Mouse (Mus musculus) 3134 (cell line): Measurements from ENCODE around the gene Psg20.
A peak's percentile ranks its signal among the peaks of the same experiment; 100 is the strongest.
"Not testable (repeated sequence)": the region's sequence is repeated elsewhere in the genome, so short reads cannot be mapped to it uniquely, and the experiment has no call there.

Source experiments
- DNase-seq: peaks from one replicate; pipeline ENCODE4 v3.0.0-alpha.2; 2011; ENCODE audit warnings: low spot score; ENCODE audit not compliant: insufficient read length; ENCODE audit errors: extremely low read depth

Gene Psg20

GRCm38 (mm10) chr7:18686085-18686484 lies at the start of gene Psg20:
Gene Psg20, minus strand, starts transcription at chr7:18686185.
- no peak for DNase-seq

- no peak for DNase-seq
These were observed 48.5 kb upstream of the Psg20 start for GRCm38 (mm10) chr7:18734451-18734850.

GRCm38 (mm10) chr7:18733111-18733510 lies 47.1 kb upstream of the Psg20 start:
- no peak for DNase-seq

GRCm38 (mm10) chr7:18728391-18728790 lies 42.4 kb upstream of the Psg20 start:
- DNase-seq = no peak

- not testable (repeated sequence) for DNase-seq
These were observed 39.9 kb upstream of the Psg20 start for GRCm38 (mm10) chr7:18725931-18726330.

- no peak for DNase-seq
These were observed 38.0 kb upstream of the Psg20 start for GRCm38 (mm10) chr7:18724001-18724400.

- DNase-seq = no peak
These were observed 31.8 kb upstream of the Psg20 start, which contains the start of gene Psg22 for GRCm38 (mm10) chr7:18717790-18718189. Gene Psg22, plus strand, starts transcription at chr7:18718090.

- no peak for DNase-seq
These were observed 29.6 kb upstream of the Psg20 start for GRCm38 (mm10) chr7:18715546-18715945.

GRCm38 (mm10) chr7:18710846-18711245 lies 24.9 kb upstream of the Psg20 start:
- DNase-seq = no peak

GRCm38 (mm10) chr7:18710331-18710730 lies 24.3 kb upstream of the Psg20 start:
- DNase-seq = not testable (repeated sequence)

- DNase-seq = no peak
These were observed 399 bp downstream of the Psg20 start for GRCm38 (mm10) chr7:18685586-18685985.

- DNase-seq = no peak
These were observed 6.2 kb downstream of the Psg20 start for GRCm38 (mm10) chr7:18679772-18680171.

- DNase-seq = not testable (repeated sequence)
These were observed 29.4 kb downstream of the Psg20 start, which contains the start of gene Psg21 for GRCm38 (mm10) chr7:18656625-18657024. Gene Psg21, minus strand, starts transcription at chr7:18656725.

GRCm38 (mm10) chr7:18626921-18627320 lies 59.1 kb downstream of the Psg20 start:
- DNase-seq = peak; percentile 10
